Mouse (Mus musculus): ENCODE measurements around the gene Tarbp1.

The Tarbp1 gene

GRCm38 (mm10) chr8:126474299-126475187, at the start of gene Tarbp1:
Gene Tarbp1, minus strand, starts transcription at chr8:126475065.
- DNase-seq, result peak; percentile 95

DNA sequence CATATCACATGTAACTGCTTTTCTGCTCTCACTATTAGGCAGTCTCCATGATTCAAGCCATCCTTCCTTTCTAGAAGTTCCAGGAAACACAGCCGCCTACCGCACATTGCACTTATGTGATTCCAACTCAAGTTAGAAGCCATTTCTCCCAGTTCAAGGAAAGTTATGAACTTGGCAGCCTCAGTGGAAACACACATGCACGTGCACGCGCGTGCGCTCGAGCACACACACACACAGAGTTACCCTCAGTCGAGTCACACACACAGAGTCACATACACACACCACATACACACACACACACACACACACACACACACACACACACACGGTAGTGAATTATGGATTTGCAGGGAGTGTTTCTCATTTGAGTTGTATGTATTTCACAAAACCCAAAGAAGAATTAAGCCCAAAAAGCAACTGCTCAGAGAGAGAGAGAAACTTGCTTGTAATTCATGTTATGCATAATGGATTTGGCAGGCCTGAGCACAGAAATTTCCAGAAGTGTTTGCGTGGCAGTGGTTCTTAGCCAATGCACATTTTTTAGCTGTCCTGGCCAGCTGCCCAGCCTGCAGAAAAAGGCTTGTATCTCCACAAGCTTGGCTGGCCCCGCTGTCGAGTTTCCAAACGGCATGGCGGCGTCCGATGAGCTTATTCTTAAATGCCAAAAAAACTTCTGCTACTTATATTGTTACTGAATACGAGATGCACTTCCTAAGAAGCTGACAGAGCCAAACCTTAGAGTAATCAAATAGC, 49.5 kb upstream of the Tarbp1 start:
- DNase-seq, result peak in 1 of 2 experiments; percentile 53

- DNase-seq, result no peak
Observed at GRCm38 (mm10) chr8:126523060-126523574, 48.3 kb upstream of the Tarbp1 start.

DNA sequence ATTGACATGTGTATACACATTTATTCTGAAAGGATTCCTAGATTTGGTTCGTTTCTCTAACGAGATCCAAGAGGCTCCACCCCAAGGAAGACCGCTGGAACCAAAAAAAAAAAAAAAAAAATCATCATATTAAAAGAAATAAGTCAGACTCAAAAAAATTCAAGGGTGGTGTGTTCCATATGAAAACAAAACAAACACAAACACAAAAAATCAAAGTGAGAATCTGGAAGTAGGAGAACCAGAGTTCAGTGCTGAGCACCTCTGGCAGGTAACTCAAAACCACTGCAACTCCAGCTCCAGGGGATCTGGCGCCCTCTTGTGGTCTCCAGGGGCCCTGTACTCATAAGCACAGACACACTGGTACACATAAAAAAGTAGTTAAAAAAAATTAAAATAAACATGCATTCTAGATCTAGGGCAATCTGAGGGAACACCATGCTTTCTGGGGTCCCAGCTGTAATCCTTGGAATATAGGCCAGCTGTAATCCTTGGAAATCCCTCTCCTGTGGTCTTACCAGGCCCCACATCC, 44.6 kb upstream of the Tarbp1 start:
- DNase-seq, result no peak

GRCm38 (mm10) chr8:126516620-126517577, 42.0 kb upstream of the Tarbp1 start:
- DNase-seq, result peak; percentile 96 to 98

- DNase-seq, result no peak
Observed at GRCm38 (mm10) chr8:126514011-126514964, 39.4 kb upstream of the Tarbp1 start.

- DNase-seq, result no peak
Observed at GRCm38 (mm10) chr8:126510866-126511265, 36.0 kb upstream of the Tarbp1 start.

- DNase-seq, result no peak
Observed at GRCm38 (mm10) chr8:126509635-126510034, 34.8 kb upstream of the Tarbp1 start.

DNA sequence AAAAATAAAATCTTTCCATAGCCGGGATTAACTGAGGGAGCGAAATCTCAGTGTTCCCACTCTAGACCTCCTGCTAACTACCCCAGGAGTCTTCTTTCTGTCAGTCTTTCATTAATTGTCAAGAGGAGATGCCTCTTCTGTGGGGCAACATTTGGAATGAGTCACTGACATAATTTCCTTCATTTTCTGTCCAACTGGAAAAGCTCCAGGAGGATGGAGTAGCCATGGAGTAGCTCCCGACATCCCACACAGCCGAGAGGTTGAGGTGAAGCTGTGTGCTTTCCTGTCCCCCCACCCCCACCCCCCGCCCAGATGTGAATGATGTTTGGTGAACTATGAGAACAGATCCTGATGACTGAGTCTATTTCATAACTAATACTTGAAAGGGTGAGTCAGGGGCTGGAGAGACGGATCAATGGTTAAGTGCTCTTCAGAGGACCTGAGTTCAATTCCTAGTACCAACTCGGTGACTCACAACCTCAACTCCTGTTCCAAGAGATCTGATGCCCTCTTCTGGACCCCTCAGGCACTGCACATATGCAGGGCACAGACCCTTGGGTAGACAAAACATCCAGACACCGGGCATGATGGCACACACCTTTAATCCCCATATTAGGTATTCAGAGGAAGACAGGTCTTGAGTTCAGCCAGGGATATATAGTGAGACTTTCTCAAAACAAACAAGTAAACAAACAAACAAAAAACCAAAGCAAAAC, 34.2 kb upstream of the Tarbp1 start:
- no peak for DNase-seq

GRCm38 (mm10) chr8:126508221-126508620, 33.4 kb upstream of the Tarbp1 start:
- DNase-seq, result no peak

GRCm38 (mm10) chr8:126504492-126505182, 29.8 kb upstream of the Tarbp1 start:
- no peak for DNase-seq

GRCm38 (mm10) chr8:126502722-126503121, 27.9 kb upstream of the Tarbp1 start:
- no peak for DNase-seq

DNA sequence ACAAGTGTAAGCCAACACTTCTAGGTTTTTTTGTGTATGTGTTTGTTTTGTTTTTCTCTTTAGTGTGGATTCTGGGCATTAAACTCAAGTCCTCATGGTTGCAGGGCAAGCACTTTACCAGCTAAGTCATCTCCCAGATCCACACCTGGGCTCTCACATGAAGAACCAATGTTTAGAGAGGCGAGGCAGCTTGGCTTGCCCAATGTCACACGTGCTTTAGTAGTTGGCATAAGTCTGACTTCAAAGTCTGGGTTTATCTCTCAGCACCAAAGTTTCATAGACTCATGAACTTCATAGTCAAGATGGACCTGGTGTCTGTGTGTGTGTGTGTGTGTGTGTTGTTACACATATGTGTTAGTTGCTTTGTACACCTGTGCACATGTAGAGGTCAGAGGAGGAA, 24.5 kb upstream of the Tarbp1 start:
- no peak for DNase-seq

DNA sequence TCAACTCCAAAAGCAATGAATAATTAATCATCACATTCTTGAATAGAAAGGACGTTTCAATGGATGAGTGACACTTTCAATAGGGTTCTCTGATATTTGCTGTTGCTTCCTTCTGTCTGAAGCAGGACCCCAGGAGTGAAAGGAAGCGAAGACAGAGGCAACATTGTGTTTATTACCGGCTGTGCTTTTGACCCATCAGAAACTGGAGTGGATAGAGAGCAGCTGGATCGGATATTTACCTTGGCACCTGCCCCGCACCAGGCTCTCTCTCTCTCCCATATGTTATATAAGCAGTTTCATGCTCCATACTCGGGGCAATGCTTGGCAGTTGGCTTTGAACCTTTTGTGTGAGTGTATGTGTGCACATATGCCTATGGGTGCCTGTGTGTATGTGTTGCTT, 23.6 kb upstream of the Tarbp1 start:
- peak in 1 of 2 experiments; percentile 24 for DNase-seq

- peak; percentile 89 to 97 for DNase-seq
Observed at GRCm38 (mm10) chr8:126497541-126498428, 22.9 kb upstream of the Tarbp1 start.

DNA sequence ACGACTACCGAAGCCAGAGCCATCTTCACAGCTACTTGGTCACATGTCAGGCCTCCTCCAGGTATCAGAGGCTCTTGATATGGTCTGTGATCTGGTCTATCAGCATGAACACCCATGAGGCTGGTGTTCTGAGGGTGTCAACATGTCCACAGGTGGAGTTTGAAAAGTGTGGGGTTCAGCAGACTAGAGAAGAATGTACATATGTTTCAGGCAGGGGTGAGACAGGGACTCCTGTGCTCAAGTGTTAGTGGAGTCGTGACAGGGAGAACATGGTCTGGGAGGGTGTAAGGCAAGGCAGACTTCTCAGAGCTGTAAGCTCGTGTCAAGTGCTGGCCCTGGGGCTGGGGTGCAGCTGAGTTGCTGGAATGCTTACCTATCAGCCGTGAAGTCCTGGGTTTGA, 22.1 kb upstream of the Tarbp1 start:
- no peak for DNase-seq

DNA sequence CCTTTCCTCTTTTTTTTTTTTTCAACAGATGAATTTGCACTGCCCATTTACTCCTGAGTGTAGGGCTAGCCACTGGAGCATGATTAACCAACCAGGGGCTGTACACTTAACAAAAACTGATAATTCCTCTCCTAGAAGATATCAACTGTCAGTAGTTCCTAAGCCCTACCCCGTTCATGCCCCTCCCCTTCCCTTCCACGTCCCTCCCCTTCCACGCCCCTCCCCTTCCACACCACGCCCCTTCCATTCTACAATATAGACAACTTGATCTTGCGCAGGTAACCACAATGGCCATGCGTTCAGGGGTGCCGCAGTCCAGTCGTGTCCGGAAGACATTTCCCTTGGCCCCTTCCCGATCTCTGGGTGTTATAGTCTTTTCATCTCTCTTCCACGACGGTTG, 20.6 kb upstream of the Tarbp1 start:
- no peak for DNase-seq

Measured in cerebellum, postnatal 36 days (tissue).